Mouse (Mus musculus) thymus, adult 18-20 months (tissue): ENCODE measurements around the gene Gstp3.
"Not testable (repeated sequence)": the region's sequence is repeated elsewhere in the genome, so short reads cannot be mapped to it uniquely, and the experiment has no call there.

Experiments used
- DNase-seq, 2 experiments: peaks; one replicate each; pipeline ENCODE4 v3.0.0; 2022; ENCODE audit warnings: mixed read lengths in 2 of 2

The Gstp3 gene

DNA sequence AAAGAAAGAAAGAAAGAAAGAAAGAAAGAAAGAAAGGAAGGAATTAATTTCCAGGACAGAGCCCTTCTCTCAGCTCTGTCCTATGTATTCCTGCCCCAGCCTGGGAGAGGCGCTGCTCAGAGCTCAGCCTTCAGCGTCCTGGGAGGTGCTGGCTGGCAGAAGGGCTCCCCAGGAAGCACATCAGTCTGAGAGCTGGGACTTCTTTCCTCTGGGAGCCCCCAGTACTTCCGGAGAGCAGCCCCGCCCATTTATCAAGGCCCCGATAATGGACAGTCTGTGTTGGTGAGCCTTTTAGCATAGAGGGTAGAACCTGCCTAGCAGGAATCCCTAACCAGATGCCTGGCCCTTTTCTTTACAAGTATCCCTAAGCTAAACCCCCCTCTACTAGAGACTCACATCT lies 28.8 kb upstream of the Gstp3 start:
- DNase-seq: no peak

DNA sequence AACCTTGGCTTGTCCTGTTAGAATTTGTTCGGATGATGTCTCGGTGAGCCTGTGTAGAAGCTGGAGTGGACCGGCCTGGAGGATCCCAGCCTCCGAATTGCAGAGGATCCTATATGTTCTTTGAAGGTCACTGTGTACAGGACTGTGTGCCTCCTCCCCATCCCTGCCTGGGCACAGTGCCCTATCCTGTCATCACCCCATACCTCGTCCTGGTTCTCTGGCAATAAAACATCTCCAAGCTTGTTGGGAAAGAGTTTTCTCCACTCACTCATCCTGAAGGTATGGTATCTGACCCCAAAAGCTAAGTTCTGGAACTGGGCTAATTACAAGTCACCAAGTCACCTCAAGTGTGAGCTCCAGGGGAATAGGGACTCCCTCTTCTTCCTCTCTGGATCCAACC lies 27.7 kb upstream of the Gstp3 start:
- DNase-seq: no peak

DNA sequence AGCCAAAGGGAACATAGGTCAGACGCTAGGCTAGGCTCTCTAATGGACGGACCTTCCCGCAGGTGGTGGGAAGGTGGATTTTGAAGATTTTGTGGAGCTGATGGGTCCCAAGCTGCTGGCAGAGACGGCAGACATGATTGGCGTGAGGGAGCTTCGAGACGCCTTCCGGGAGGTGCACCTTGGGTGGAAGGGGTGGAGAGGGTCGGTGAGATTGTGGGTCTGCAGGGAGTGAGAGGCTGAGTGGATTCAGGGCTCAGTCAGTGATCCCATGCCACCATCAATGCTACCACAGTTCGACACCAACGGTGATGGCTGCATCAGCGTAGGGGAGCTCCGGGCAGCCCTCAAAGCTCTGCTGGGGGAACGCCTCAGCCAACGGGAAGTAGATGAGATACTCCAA lies 26.8 kb upstream of the Gstp3 start:
- DNase-seq: no peak

DNA sequence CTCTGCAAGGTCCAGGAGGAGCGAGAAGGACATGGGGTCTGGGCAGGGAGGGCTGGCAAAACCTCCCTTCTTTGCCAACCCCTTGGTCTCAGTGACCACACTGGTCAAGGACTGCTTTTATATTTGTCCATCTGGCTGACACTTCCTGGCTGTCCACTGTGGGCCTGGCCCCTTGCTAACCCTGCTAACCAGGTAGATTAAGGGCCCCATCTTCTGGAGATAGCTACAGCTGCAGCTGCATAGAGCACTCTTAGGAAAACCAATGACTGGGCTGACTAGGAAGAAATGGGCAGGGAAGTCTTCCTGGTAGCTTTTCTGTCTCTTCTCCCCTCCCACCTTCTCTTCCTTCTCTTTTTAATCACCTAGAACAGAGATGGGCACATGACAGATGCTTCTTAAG lies 25.6 kb upstream of the Gstp3 start:
- no peak for DNase-seq

DNA sequence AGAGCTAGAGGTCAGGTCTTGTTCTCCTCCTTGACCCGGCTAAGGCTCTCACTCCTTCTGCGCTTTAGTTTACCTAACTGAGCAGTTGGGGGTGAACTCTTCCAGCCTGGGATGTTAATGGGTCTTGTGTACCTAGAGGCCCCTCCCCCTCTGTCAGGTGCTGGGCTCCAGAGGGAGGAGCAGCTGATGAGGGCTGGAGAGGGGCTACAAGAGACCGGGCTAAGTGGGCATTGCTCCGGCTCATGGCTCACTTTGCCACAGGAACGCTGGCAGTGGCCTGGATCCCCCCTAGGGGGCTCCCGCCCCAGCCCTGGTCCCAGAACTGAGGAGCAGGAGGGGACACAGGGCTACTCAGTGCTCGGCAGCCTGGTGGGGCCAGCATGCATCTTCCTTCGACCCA lies 24.5 kb upstream of the Gstp3 start:
- DNase-seq: no peak

- DNase-seq: no peak
Measured at GRCm38 (mm10) chr19:4083316-4083715, 23.9 kb upstream of the Gstp3 start.

GRCm38 (mm10) chr19:4082219-4082965 lies 23.0 kb upstream of the Gstp3 start:
- no peak for DNase-seq

- DNase-seq: no peak
Measured at GRCm38 (mm10) chr19:4081394-4081793, 22.0 kb upstream of the Gstp3 start, which contains the start of gene Cabp2. Cabp2 (plus strand) TSS chr19:4081578.

DNA sequence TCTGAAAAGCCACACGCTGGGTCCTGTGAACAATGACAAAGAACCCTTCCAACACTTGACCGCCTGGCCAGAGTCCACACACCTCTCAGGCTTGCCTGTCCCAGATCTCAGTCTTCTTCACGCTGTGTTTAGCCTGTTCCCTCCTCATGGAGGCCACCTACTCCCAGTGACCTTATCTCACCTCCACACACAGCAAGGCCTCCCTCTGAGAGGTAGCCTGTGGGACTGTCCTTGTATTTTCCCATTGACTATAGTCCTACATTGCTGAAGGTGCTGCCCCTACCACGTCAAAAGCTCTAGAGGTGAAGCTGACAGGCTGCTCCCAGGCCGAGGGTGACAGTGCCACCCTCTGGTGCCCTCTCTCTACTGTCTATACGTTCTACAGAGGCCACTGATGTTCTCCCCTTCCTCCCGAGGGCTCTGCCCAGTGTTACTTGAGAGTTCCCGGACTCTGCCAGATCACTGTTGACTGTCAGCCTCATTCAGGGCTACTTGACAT lies 21.2 kb upstream of the Gstp3 start:
- no peak for DNase-seq

DNA sequence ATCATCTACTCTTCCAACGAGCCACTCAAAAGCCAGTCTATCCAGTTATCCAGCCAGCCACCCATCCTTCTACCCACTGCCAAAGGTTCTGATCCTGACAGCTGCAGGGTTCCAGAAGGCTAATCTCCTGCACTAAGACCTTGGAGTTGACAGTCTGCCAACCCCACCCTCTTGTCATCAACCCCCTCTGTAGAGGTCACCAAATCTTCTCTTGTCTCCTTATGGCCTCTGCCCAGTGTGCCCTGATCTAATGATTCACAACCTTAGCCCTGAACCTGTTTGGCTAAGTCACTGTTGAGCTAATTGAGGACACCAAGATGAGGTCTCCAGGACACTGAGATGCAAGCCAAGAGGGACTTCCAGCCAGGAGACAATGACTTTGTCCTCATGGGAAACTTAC lies 20.2 kb upstream of the Gstp3 start:
- DNase-seq: no peak

DNA sequence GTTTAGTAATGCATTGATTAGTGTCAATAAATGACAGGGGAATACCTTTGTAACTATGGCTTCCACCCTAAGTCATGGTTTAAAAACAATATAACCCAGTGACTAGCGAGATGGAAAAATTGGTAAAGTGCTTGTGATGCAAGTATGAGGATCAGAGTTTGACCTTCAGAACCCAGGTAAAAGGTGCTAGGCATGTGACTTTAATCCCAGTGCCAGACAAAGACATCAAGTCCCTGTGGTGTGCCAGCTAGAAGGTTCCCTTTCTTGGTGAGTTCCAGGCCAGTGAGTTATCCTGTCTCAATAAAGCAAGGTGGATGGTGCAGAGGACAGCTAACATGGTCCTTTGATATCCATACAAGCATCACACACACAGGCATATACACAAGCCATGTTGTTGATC lies 16.2 kb upstream of the Gstp3 start:
- no peak for DNase-seq

- no peak for DNase-seq
Measured at GRCm38 (mm10) chr19:4072706-4073424, 13.5 kb upstream of the Gstp3 start.

DNA sequence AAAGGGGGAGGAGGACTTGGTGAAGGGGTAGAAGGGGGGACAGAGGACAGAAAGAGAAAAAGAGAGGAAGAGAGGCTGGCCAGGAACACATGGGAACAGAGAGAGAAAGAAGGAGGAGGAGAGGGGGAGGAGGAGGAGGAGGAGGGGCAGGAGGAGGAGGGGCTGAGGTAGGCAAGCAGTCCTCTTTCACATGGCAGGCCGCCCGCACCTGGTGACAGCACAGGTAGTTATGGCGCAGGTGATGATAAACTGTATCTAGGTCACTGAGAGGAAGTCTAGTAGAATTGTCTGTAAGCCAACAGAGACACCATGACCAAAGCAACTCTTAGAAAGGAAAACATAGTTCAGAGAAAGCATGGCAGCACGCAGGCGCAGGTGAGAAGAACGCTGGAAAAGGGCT lies 12.0 kb upstream of the Gstp3 start:
- DNase-seq: no peak

DNA sequence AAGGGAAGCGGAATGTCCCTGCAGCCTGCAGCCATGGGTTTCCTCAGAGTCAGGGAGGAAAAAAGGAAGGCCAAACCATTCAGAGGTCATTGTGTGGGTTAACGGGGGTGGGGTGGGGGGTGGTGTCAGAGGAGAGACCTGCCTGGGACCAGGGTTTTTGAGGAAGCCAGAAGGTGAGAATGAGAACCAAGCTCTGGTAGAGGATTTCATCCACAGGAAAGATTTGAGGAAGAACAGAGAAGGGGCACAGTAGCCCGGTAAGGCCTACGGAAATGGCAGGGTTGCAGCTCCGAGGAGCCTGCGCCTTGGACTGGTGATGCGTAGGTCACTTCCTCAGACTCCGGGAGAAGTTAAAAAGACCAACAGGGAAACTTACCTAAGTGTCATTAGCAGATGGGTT lies 11.4 kb upstream of the Gstp3 start:
- no peak for DNase-seq

GRCm38 (mm10) chr19:4070311-4070710 lies 10.9 kb upstream of the Gstp3 start:
- no peak for DNase-seq

GRCm38 (mm10) chr19:4068717-4069410 lies 9.5 kb upstream of the Gstp3 start:
- DNase-seq: no peak

DNA sequence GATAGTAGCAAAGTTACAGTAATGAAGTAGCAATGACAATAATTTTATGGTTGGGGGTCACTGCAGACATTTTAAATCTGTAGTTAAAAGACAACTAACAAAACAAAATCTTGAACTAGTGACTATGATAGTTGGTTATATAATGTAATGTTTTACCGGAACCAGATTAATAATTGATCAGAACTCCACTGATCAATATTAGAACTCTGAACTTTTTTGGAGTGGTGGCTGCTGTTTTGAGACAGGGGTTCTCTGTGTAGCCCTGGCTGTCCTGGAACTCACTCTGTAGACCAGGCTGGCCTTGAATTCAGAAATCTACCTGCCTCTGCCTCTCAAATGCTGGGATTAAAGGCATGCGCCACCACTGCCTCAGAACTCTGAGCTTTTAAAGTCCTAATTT lies 8.9 kb upstream of the Gstp3 start:
- not testable (repeated sequence) for DNase-seq

- no peak for DNase-seq
Measured at GRCm38 (mm10) chr19:4066877-4067276, 7.5 kb upstream of the Gstp3 start.

GRCm38 (mm10) chr19:4066280-4066679 lies 6.9 kb upstream of the Gstp3 start:
- no peak for DNase-seq

DNA sequence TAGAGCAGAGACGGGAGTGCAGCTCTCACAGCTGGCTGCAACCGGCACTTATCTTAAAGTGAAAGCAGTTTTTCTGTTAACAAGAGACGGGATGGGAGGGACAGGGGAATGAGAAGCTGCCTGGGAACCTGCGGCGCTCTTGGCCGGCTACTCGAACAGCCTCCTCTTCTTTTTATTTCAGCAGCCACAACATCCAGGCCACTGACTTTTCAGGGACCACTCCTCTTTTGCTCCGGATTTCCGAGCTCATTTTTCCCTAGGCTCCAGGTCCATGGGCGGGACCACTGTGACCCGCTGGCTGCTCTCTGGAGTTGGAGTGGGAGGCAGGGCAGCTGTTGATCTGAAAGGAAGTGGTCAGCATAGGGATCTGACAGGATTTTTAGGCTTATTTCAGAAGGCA lies 5.1 kb upstream of the Gstp3 start:
- not testable (repeated sequence) for DNase-seq

DNA sequence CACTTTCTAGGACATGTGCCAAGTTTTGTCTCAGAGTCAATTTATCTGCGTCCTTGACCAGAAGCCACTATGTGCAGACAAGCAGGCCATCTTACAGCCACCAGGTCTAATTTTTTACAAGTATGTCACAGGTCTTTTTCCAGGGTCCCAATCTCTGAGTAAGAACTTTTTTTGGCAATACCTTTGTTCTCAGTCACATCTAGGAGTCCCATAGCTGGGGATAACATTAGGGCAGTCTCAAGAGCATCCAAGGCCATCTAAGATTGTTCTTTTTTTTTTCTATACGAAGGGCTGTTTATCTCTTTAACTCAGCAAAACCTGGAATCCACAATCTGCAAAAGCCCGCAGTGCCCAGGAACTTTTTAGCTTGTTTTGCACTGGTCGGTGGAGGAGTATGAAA lies 4.0 kb upstream of the Gstp3 start:
- not testable (repeated sequence) for DNase-seq

- no peak for DNase-seq
Measured at GRCm38 (mm10) chr19:4060899-4061465, 1.6 kb upstream of the Gstp3 start.
